Mouse (Mus musculus) c-Kit-positive CD71-positive TER-119-positive erythroid progenitor cells, embryonic 14.5 days (primary cell): ENCODE data around the gene 2010111I01Rik.

Experiments
- DNase-seq: peaks from one replicate; pipeline ENCODE4 v3.0.0-alpha.2; 2013; ENCODE audit warnings: low spot score

2010111I01Rik gene

GRCm38 (mm10) chr13:63260753-63261631 lies 296.3 kb downstream of the 2010111I01Rik start:
- DNase-seq: no peak

GRCm38 (mm10) chr13:63261676-63262075 lies 297.0 kb downstream of the 2010111I01Rik start:
- DNase-seq: no peak

GRCm38 (mm10) chr13:63262168-63262957 lies 297.7 kb downstream of the 2010111I01Rik start:
- DNase-seq: no peak

GRCm38 (mm10) chr13:63268371-63268770 lies 303.7 kb downstream of the 2010111I01Rik start:
- DNase-seq: no peak

GRCm38 (mm10) chr13:63268776-63269175 lies 304.1 kb downstream of the 2010111I01Rik start:
- DNase-seq: no peak

GRCm38 (mm10) chr13:63270191-63270590 lies 305.5 kb downstream of the 2010111I01Rik start:
- DNase-seq: no peak

GRCm38 (mm10) chr13:63272017-63272601 lies 307.4 kb downstream of the 2010111I01Rik start:
- DNase-seq: no peak

GRCm38 (mm10) chr13:63272602-63273229 lies 308.0 kb downstream of the 2010111I01Rik start:
- no peak for DNase-seq

GRCm38 (mm10) chr13:63273859-63274258 lies 309.2 kb downstream of the 2010111I01Rik start:
- no peak for DNase-seq

GRCm38 (mm10) chr13:63274488-63275166 lies 309.9 kb downstream of the 2010111I01Rik start:
- DNase-seq: no peak

GRCm38 (mm10) chr13:63276389-63276788 lies 311.7 kb downstream of the 2010111I01Rik start:
- no peak for DNase-seq

GRCm38 (mm10) chr13:63277316-63277715 lies 312.6 kb downstream of the 2010111I01Rik start:
- DNase-seq: no peak

- no peak for DNase-seq
Observed at GRCm38 (mm10) chr13:63278141-63278631, 313.5 kb downstream of the 2010111I01Rik start.

GRCm38 (mm10) chr13:63278796-63279475 lies 314.2 kb downstream of the 2010111I01Rik start:
- no peak for DNase-seq

- no peak for DNase-seq
Observed at GRCm38 (mm10) chr13:63279807-63280206, 315.1 kb downstream of the 2010111I01Rik start.

- no peak for DNase-seq
Observed at GRCm38 (mm10) chr13:63280344-63280743, 315.7 kb downstream of the 2010111I01Rik start.

- no peak for DNase-seq
Observed at GRCm38 (mm10) chr13:63281206-63281605, 316.5 kb downstream of the 2010111I01Rik start.

GRCm38 (mm10) chr13:63283236-63283635 lies 318.5 kb downstream of the 2010111I01Rik start:
- DNase-seq: no peak

GRCm38 (mm10) chr13:63284748-63285147 lies 320.1 kb downstream of the 2010111I01Rik start:
- DNase-seq: no peak

GRCm38 (mm10) chr13:63286483-63287102 lies 321.9 kb downstream of the 2010111I01Rik start:
- no peak for DNase-seq
